Mouse (Mus musculus): ENCODE measurements around the gene Dexi. TPM values are rescaled to one million over a fixed set of nuclear protein-coding genes. Genes with fewer than 3 reads are reported as not detected.

The Dexi gene
- 4.0 TPM for polyA plus RNA-seq (2017; shearing (Covaris generic))

GRCm38 (mm10) chr16:10542698-10543365, at the start of gene Dexi:
Gene Dexi, minus strand, starts transcription at chr16:10543054.

GRCm38 (mm10) chr16:10544995-10545622, 2.3 kb upstream of the Dexi start, which contains the start of gene Clec16a:
Gene Clec16a, plus strand, starts transcription at chr16:10545339.

GRCm38 (mm10) chr16:10479857-10480256, 63.0 kb downstream of the Dexi start, which contains the start of gene Ciita:
Gene Ciita, plus strand, starts transcription at chr16:10480059.

Other genes with a start within 250 kb of the Dexi start
- 0.07 TPM for gene Emp2, start 229.1 kb downstream of the Dexi start, polyA plus RNA-seq (2017; shearing (Covaris generic))
- gene Tekt5, start 147.6 kb downstream of the Dexi start, polyA plus RNA-seq (2017; shearing (Covaris generic)) = not detected
- gene Nubp1, start 131.1 kb downstream of the Dexi start, polyA plus RNA-seq (2017; shearing (Covaris generic)) = 37.9 TPM
- 1.3 TPM for gene Tvp23a, start 95.7 kb downstream of the Dexi start, polyA plus RNA-seq (2017; shearing (Covaris generic))
- gene Ciita, start 63.0 kb downstream of the Dexi start, polyA plus RNA-seq (2017; shearing (Covaris generic)) = 1.1 TPM
- gene Clec16a, start 2.3 kb upstream of the Dexi start, polyA plus RNA-seq (2017; shearing (Covaris generic)) = 21.4 TPM
- 8.7 TPM for gene Socs1, start 242.5 kb upstream of the Dexi start, polyA plus RNA-seq (2017; shearing (Covaris generic))
- gene Tnp2, start 245.6 kb upstream of the Dexi start, polyA plus RNA-seq (2017; shearing (Covaris generic)) = 6.4 TPM
- not detected for gene Prm3, start 247.9 kb upstream of the Dexi start, polyA plus RNA-seq (2017; shearing (Covaris generic))

All from CD4-positive, CD25-positive, alpha-beta regulatory T cell, adult 9 weeks (primary cell).